Mouse (Mus musculus) liver, embryonic 11.5 days (tissue): ENCODE measurements around the gene Mcts2. TPM values are rescaled to one million over a fixed set of nuclear protein-coding genes. Genes with fewer than 3 reads are reported as not detected.

Source experiments
- ATAC-seq: fragments of 200-750 bp; cut with Nextera tagmentation; replicated peaks from 2 replicates; pipeline ENCODE4 v1.8.0; 2017; ENCODE audit warnings: moderate number of reproducible peaks, mild to moderate bottlenecking, moderate TSS enrichment, moderate library complexity; ENCODE audit not compliant: low FRiP score
- DNase-seq: peaks from one replicate; pipeline ENCODE4 v3.0.0-alpha.2; 2017; ENCODE audit warnings: low spot score
- H3K27ac ChIP-seq: fragments of 300-500 bp; sonication (generic); 2 replicates; pipeline ENCODE4 v1.5.1; 2014; ENCODE audit warnings: mild to moderate bottlenecking, low read depth, low read length, control low read depth
- H3K27me3 ChIP-seq: fragments of 300-500 bp; sonication (generic); replicated peaks from 2 replicates; pipeline ENCODE4 v1.6.1; 2014; ENCODE audit warnings: low read length, mixed read lengths; ENCODE audit not compliant: control insufficient read depth, insufficient read depth
- H3K36me3 ChIP-seq: fragments of 300-500 bp; sonication (generic); 2 replicates; pipeline ENCODE4 v1.6.1; 2014; ENCODE audit warnings: mild to moderate bottlenecking, low read length, moderate library complexity, mixed read lengths; ENCODE audit not compliant: control insufficient read depth, insufficient read depth
- H3K4me1 ChIP-seq: fragments of 300-500 bp; sonication (generic); replicated peaks from 2 replicates; pipeline ENCODE4 v1.6.1; 2014; ENCODE audit warnings: low read length, mixed read lengths; ENCODE audit not compliant: control insufficient read depth, insufficient read depth
- H3K4me2 ChIP-seq: fragments of 300-500 bp; sonication (generic); 2 replicates; pipeline ENCODE4 v1.6.1; 2014; ENCODE audit warnings: mild to moderate bottlenecking, control low read depth, moderate library complexity
- H3K4me3 ChIP-seq: fragments of 300-500 bp; sonication (generic); 2 replicates; pipeline ENCODE4 v1.5.1; 2014; ENCODE audit warnings: low read depth, low read length, control low read depth
- H3K9ac ChIP-seq: fragments of 300-500 bp; sonication (generic); 2 replicates; pipeline ENCODE4 v1.6.1; 2014; ENCODE audit warnings: low read depth, low read length, control low read depth
- H3K9me3 ChIP-seq: fragments of 300-500 bp; sonication (generic); 2 replicates; pipeline ENCODE4 v1.6.1; 2016; ENCODE audit warnings: low read length, inconsistent platforms, mixed read lengths; ENCODE audit not compliant: control insufficient read depth
- WGBS: fragments of 180-500 bp; shearing (Covaris S2); extraction: QIAGEN DNeasy Blood & Tissue Kit; methylation state at CpG from one replicate; pipeline ENCODE4 v1.1.7; 2014; 5-methylcytosine and 5-hydroxymethylcytosine counted together
- polyA plus RNA-seq: library from polyadenylated mRNA; unstranded; fragments of >200 nt; fragmentation: Nextera tagmentation; extraction: Ambion mirVana; gene quantifications from 2 replicates; pipeline ENCODE4 v1.2.1, GENCODE M21; 2014

Mcts2 gene
- 31.5 and 37.1 TPM in 2 replicates for polyA plus RNA-seq

- H3K4me1 ChIP-seq, result no peaks in the 10 kb centered on the region; the same call in 1 of the 2 replicates
- no peak within 1 kb of the TSS for H3K27ac ChIP-seq
- peaks cover 65% of the 10 kb centered on the region for H3K36me3 ChIP-seq
- no peaks in the 10 kb centered on the region for H3K27me3 ChIP-seq
- 56% methylated on average over 45 of the region's 45 CpGs for WGBS
- no peaks in the 10 kb centered on the region for H3K9me3 ChIP-seq
- DNase-seq (peak; percentile 84), ATAC-seq (peak; percentile 94)
- H3K9ac ChIP-seq, result peak within 1 kb of the TSS; percentile 42
- H3K4me2 ChIP-seq, result peak within 1 kb of the TSS; percentile 60
- peak within 1 kb of the TSS; percentile 51 for H3K4me3 ChIP-seq
Observed at GRCm38 (mm10) chr2:152686806-152687267, at the start of gene Mcts2. TSS of gene Mcts2 (plus strand) at chr2:152687035.

- no peak for DNase-seq
- 81% methylated on average over 4 of the region's 4 CpGs for WGBS
Observed at GRCm38 (mm10) chr2:152637381-152637780, 49.5 kb upstream of the Mcts2 start.

GRCm38 (mm10) chr2:152638865-152639264 is 48.0 kb upstream of the Mcts2 start:
- Histone ChIP-seq H3K9ac (no peak overlapping the region), H3K36me3 (no peaks in the 10 kb centered on the region), H3K27me3 (peaks cover 4% of the 10 kb centered on the region; the same call in 1 of the 2 replicates), H3K4me2 (no peak overlapping the region), H3K4me1 (no peaks in the 10 kb centered on the region), H3K4me3 (no peak overlapping the region), H3K27ac (no peak overlapping the region), H3K9me3 (no peaks in the 10 kb centered on the region)
- no peak for ATAC-seq
- WGBS, result 64% methylated on average over 6 of the region's 6 CpGs
- no peak for DNase-seq

More at GRCm38 (mm10) chr2:152637381-152637780, 49.5 kb upstream of the Mcts2 start:
- Histone ChIP-seq H3K27me3 (peaks cover 4% of the 10 kb centered on the region; the same call in 1 of the 2 replicates), H3K4me3 (no peak overlapping the region), H3K4me2 (no peak overlapping the region), H3K36me3 (no peaks in the 10 kb centered on the region), H3K4me1 (no peaks in the 10 kb centered on the region), H3K27ac (no peak overlapping the region), H3K9ac (no peak overlapping the region), H3K9me3 (no peaks in the 10 kb centered on the region)
- ATAC-seq, result no peak

- DNase-seq (no peak), ATAC-seq (no peak)
- H3K9me3 ChIP-seq, result no peaks in the 10 kb centered on the region
- H3K4me3 ChIP-seq, result no peak overlapping the region
- WGBS, result 36% methylated on average over 11 of the region's 11 CpGs
- no peaks in the 10 kb centered on the region for H3K36me3 ChIP-seq
- H3K4me1 ChIP-seq, result no peaks in the 10 kb centered on the region
- H3K27me3 ChIP-seq, result peaks cover under 1% of the 10 kb centered on the region; the same call in 1 of the 2 replicates
- no peak overlapping the region for H3K9ac ChIP-seq
- no peak overlapping the region for H3K27ac ChIP-seq
- H3K4me2 ChIP-seq, result no peak overlapping the region
Observed at GRCm38 (mm10) chr2:152639406-152640113, 47.3 kb upstream of the Mcts2 start.

GRCm38 (mm10) chr2:152652901-152653620 is 33.8 kb upstream of the Mcts2 start:
- WGBS, result 57% methylated on average over 10 of the region's 10 CpGs
- Histone ChIP-seq H3K36me3 (no peaks in the 10 kb centered on the region), H3K9ac (no peak overlapping the region), H3K9me3 (no peaks in the 10 kb centered on the region), H3K4me2 (no peak overlapping the region), H3K27ac (no peak overlapping the region), H3K4me1 (peaks cover 4% of the 10 kb centered on the region), H3K27me3 (no peaks in the 10 kb centered on the region), H3K4me3 (no peak overlapping the region)
- no peak for DNase-seq
- no peak for ATAC-seq

GRCm38 (mm10) chr2:152653874-152654715 is 32.7 kb upstream of the Mcts2 start:
- no peak overlapping the region for H3K27ac ChIP-seq
- H3K9me3 ChIP-seq, result no peaks in the 10 kb centered on the region
- 34% methylated on average over 14 of the region's 14 CpGs for WGBS
- DNase-seq (no peak), ATAC-seq (no peak; the same call in 1 of the 2 replicates)
- no peak overlapping the region for H3K4me3 ChIP-seq
- H3K36me3 ChIP-seq, result no peaks in the 10 kb centered on the region
- H3K27me3 ChIP-seq, result no peaks in the 10 kb centered on the region
- no peak overlapping the region for H3K4me2 ChIP-seq
- H3K4me1 ChIP-seq, result peaks cover 4% of the 10 kb centered on the region
- H3K9ac ChIP-seq, result no peak overlapping the region

GRCm38 (mm10) chr2:152657398-152657797 is 29.4 kb upstream of the Mcts2 start:
- H3K9ac ChIP-seq, result no peak overlapping the region
- DNase-seq, result no peak
- no peak for ATAC-seq
- H3K27me3 ChIP-seq, result no peaks in the 10 kb centered on the region
- 52% methylated on average over 10 of the region's 10 CpGs for WGBS
- no peaks in the 10 kb centered on the region for H3K9me3 ChIP-seq
- peaks cover 4% of the 10 kb centered on the region for H3K4me1 ChIP-seq
- H3K4me2 ChIP-seq, result no peak overlapping the region
- H3K36me3 ChIP-seq, result no peaks in the 10 kb centered on the region
- H3K27ac ChIP-seq, result no peak overlapping the region
- H3K4me3 ChIP-seq, result no peak overlapping the region

- H3K9me3 ChIP-seq, result no peaks in the 10 kb centered on the region
- 64% methylated on average over 6 of the region's 6 CpGs for WGBS
- no peaks in the 10 kb centered on the region for H3K27me3 ChIP-seq
- no peaks in the 10 kb centered on the region for H3K4me1 ChIP-seq
- H3K4me2 ChIP-seq, result no peak overlapping the region
- H3K36me3 ChIP-seq, result no peaks in the 10 kb centered on the region
- ATAC-seq (no peak), DNase-seq (no peak)
- no peak overlapping the region for H3K27ac ChIP-seq
- H3K9ac ChIP-seq, result no peak overlapping the region
- H3K4me3 ChIP-seq, result no peak overlapping the region
Observed at GRCm38 (mm10) chr2:152661163-152661562, 25.7 kb upstream of the Mcts2 start.
